Mouse (Mus musculus) heart, postnatal 0 days (tissue): ENCODE measurements at regions not wholly inside any gene's neighbourhood (a gene's known extent, or its start where the extent isn't known, plus 50 kb on each side); places are given as distances from the start of the nearest gene placed in this dataset.

Experiments used
- ATAC-seq: fragments of 200-750 bp; cut with Nextera tagmentation; 2 replicates; pipeline ENCODE4 v1.8.0; 2017; ENCODE audit warnings: low read depth, moderate number of reproducible peaks, moderate library complexity; ENCODE audit not compliant: insufficient read depth
- DNase-seq: peaks from one replicate; pipeline ENCODE4 v3.0.0-alpha.2; 2016; ENCODE audit warnings: low spot score
- H3K27ac ChIP-seq: fragments of 300-500 bp; sonication (generic); 2 replicates; pipeline ENCODE4 v1.5.1; 2014; ENCODE audit warnings: low read depth, mild to moderate bottlenecking
- H3K27me3 ChIP-seq: fragments of 300-500 bp; sonication (generic); 2 replicates; pipeline ENCODE4 v1.6.1; 2014; ENCODE audit warnings: low read length, mixed read lengths; ENCODE audit not compliant: control insufficient read depth, insufficient read depth
- H3K36me3 ChIP-seq: fragments of 300-500 bp; sonication (generic); replicated peaks from 2 replicates; pipeline ENCODE4 v1.6.1; 2014; ENCODE audit warnings: low read length, mixed read lengths; ENCODE audit not compliant: control insufficient read depth, insufficient read depth
- H3K4me1 ChIP-seq: fragments of 300-500 bp; sonication (generic); 2 replicates; pipeline ENCODE4 v1.6.1; 2014; ENCODE audit warnings: antibody characterized with exemption; ENCODE audit not compliant: control insufficient read depth, insufficient read depth
- H3K4me2 ChIP-seq: fragments of 300-500 bp; sonication (generic); 2 replicates; pipeline ENCODE4 v1.6.1; 2014; ENCODE audit warnings: low read depth, mild to moderate bottlenecking, low read length, moderate library complexity
- H3K4me3 ChIP-seq: fragments of 300-500 bp; sonication (generic); 2 replicates; pipeline ENCODE4 v1.5.1; 2014; ENCODE audit warnings: low read depth, low read length
- H3K9ac ChIP-seq: fragments of 300-500 bp; sonication (generic); replicated peaks from 2 replicates; pipeline ENCODE4 v1.6.1; 2014; ENCODE audit warnings: low read depth, low read length, mixed read lengths
- H3K9me3 ChIP-seq: fragments of 300-500 bp; sonication (generic); replicated peaks from 2 replicates; pipeline ENCODE4 v1.6.1; 2016; ENCODE audit warnings: low read length; ENCODE audit not compliant: control insufficient read depth
- CTCF ChIP-seq: IDR thresholded peaks from 2 replicates; pipeline ENCODE4 v1.5.1; 2016; ENCODE audit warnings: antibody characterized with exemption, control low read depth, low read depth
- EP300 ChIP-seq: IDR thresholded peaks from 2 replicates; pipeline ENCODE4 v1.6.1; 2016; ENCODE audit warnings: antibody characterized with exemption, low read depth
- WGBS: fragments of 180-500 bp; shearing (Covaris S2); extraction: QIAGEN DNeasy Blood & Tissue Kit; methylation state at CpG from one replicate; pipeline ENCODE4 v1.1.7; 2014; 5-methylcytosine and 5-hydroxymethylcytosine counted together

DNA sequence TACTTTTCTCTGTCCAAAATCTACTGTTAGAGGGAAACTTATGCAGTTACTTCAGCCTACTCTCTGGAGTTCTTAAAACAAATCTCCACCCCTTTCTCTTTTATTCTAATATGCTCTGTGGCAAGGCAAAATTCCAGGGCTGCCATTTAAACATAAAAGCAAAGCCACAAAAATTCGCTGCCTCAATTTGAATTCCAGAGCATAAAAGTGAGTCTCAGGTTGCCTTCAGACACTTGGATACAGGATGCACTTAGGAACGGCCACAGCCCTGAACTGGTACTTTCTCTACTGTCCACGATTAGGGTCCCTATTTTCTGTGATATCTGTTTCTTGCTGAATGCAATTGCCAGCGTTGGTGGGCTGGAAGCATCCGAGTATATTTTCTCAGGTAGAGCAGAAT lies 330.9 kb upstream of the Btbd3 start:
- no peak for DNase-seq
- 69% methylated on average over 5 of the region's 5 CpGs for WGBS
- Histone ChIP-seq H3K27me3 (no peaks in the 10 kb centered on the region), H3K27ac (no peak overlapping the region), H3K9me3 (no peaks in the 10 kb centered on the region), H3K36me3 (no peaks in the 10 kb centered on the region), H3K9ac (no peak overlapping the region), H3K4me1 (no peaks in the 10 kb centered on the region), H3K4me2 (no peak overlapping the region), H3K4me3 (no peak overlapping the region)
- TF ChIP-seq EP300 (no peak), CTCF (no peak)
- ATAC-seq: no peak

DNA sequence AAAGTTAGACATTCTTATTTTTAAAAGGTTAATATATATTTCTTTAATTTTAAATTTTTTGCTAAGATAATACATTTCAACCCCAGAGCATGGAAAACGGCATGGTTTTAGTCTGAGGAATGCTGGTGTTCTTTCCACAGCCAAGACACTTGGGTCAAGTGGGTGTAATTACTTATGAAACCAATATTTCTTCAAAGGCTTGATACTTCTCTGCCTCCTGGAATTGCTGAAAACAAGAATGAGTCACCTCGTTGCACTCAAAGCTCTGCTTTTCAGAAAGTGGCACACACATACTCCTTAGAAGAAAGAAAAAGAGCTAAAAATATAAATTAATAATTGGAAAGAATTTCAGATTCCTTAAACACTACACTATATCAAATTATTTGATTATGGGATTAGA lies 331.8 kb upstream of the Btbd3 start:
- ATAC-seq (no peak), DNase-seq (no peak)
- H3K9ac ChIP-seq: no peak overlapping the region
- WGBS: 65% methylated on average over 2 of the region's 2 CpGs
- no peaks in the 10 kb centered on the region for H3K36me3 ChIP-seq
- no peak overlapping the region for H3K4me3 ChIP-seq
- H3K27ac ChIP-seq: no peak overlapping the region
- no peaks in the 10 kb centered on the region for H3K27me3 ChIP-seq
- H3K4me1 ChIP-seq: no peaks in the 10 kb centered on the region
- H3K9me3 ChIP-seq: no peaks in the 10 kb centered on the region
- no peak overlapping the region for H3K4me2 ChIP-seq
- TF ChIP-seq CTCF (no peak), EP300 (no peak)

- DNase-seq: no peak
- TF ChIP-seq CTCF (no peak), EP300 (no peak)
Observed at GRCm38 (mm10) chr2:137898425-137898824, 357.9 kb upstream of the Btbd3 start.

DNA sequence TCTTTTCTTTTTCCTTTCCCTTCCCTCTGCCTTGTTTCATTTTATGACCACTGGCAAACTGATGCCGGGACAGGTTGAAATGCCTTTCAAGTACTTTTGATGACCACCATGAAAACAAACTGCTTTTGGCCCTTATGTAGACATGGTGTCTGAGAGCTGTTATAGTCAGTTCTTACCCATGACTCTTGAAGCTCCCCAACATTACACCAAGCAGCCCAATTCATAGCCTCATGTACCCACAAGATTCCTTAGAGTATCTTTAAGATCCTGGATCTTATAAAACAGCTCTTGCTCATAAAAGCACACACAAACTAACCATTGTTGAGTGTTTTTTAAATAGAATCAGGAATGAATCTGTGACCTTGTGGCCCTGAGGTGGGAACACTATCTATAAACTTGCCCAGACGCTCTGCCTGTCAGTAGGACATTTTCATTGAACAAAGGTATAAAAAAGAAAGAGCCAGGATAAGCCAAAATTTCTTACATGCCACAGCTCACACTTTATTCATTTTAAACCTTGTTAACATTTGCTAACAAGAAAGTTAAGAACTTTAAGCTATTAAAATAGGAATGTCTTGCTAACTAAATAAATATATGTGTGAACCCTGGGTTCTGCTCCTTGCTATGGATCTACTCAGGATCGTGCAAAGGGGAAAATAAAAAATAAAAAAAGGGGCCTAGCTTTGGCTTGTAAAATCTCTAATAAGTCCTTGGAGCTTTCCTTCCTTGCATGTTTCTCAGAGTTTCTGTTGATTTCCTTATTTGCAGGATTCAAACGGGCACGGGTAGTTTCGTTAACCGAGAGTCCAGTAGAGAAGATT lies 375.9 kb upstream of the Btbd3 start:
- Histone ChIP-seq H3K27me3 (no peaks in the 10 kb centered on the region), H3K4me2 (no peak overlapping the region), H3K36me3 (no peaks in the 10 kb centered on the region), H3K27ac (no peak overlapping the region), H3K4me1 (no peaks in the 10 kb centered on the region), H3K9me3 (no peaks in the 10 kb centered on the region), H3K4me3 (no peak overlapping the region), H3K9ac (no peak overlapping the region)
- ATAC-seq (no peak), DNase-seq (no peak)
- 59% methylated on average over 7 of the region's 7 CpGs for WGBS
- TF ChIP-seq CTCF (no peak), EP300 (no peak)

More at GRCm38 (mm10) chr2:137898425-137898824, 357.9 kb upstream of the Btbd3 start:
- Histone ChIP-seq H3K9me3 (no peaks in the 10 kb centered on the region), H3K4me3 (no peak overlapping the region), H3K4me2 (no peak overlapping the region), H3K9ac (no peak overlapping the region), H3K36me3 (no peaks in the 10 kb centered on the region), H3K4me1 (no peaks in the 10 kb centered on the region), H3K27ac (no peak overlapping the region), H3K27me3 (no peaks in the 10 kb centered on the region)
- ATAC-seq: no peak

GRCm38 (mm10) chr2:137869676-137870075 lies 386.7 kb upstream of the Btbd3 start:
- Histone ChIP-seq H3K4me1 (no peaks in the 10 kb centered on the region), H3K36me3 (no peaks in the 10 kb centered on the region), H3K9ac (no peak overlapping the region), H3K27me3 (no peaks in the 10 kb centered on the region), H3K4me3 (no peak overlapping the region), H3K9me3 (no peaks in the 10 kb centered on the region), H3K27ac (no peak overlapping the region), H3K4me2 (no peak overlapping the region)
- no peak for ATAC-seq
- DNase-seq: no peak
- 69% methylated on average over 4 of the region's 4 CpGs for WGBS
- TF ChIP-seq EP300 (no peak), CTCF (no peak)

GRCm38 (mm10) chr2:137854494-137854893 lies 401.9 kb upstream of the Btbd3 start:
- H3K9me3 ChIP-seq: no peaks in the 10 kb centered on the region
- H3K4me2 ChIP-seq: no peak overlapping the region
- DNase-seq (peak; percentile 58), ATAC-seq (no peak)
- no peaks in the 10 kb centered on the region for H3K36me3 ChIP-seq
- WGBS: 42% methylated on average over 4 of the region's 4 CpGs
- no peak overlapping the region for H3K27ac ChIP-seq
- no peak overlapping the region for H3K9ac ChIP-seq
- no peaks in the 10 kb centered on the region for H3K4me1 ChIP-seq
- H3K4me3 ChIP-seq: no peak overlapping the region
- no peak for TF ChIP-seq CTCF
- H3K27me3 ChIP-seq: no peaks in the 10 kb centered on the region
